Mouse (Mus musculus): Measurements from ENCODE around the gene Rbak. TPM values are rescaled to one million over a fixed set of nuclear protein-coding genes. Genes with fewer than 3 reads are reported as not detected.
"Not testable (repeated sequence)": the region's sequence is repeated elsewhere in the genome, so short reads cannot be mapped to it uniquely, and the experiment has no call there.

Rbak gene
- total RNA-seq, 4 experiments from 2014 or later, result 12.4 to 15.1 (median 13.8) TPM

DNA sequence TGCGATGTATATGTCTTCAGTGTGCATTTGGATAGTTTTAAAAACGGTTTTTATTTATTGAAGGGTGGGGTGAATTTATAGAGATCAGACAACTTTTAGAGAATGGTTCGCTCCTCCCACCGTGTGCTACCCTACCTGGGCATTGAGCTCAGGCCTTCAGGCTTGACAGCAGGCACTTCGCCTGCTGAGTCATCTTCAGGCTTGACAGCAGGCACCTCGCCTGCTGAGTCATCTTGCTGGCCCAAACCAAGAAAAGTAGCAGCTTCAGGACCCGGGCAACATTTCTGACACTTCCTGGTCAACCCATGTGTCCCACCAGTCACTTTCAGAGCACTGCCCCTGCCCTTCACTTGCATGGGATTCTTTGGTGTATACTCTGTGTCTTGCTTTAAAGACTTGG, 45.5 kb downstream of the Rbak start:
- DNase-seq (ENCODE audit: low spot score in 2 of 2), result no peak

DNA sequence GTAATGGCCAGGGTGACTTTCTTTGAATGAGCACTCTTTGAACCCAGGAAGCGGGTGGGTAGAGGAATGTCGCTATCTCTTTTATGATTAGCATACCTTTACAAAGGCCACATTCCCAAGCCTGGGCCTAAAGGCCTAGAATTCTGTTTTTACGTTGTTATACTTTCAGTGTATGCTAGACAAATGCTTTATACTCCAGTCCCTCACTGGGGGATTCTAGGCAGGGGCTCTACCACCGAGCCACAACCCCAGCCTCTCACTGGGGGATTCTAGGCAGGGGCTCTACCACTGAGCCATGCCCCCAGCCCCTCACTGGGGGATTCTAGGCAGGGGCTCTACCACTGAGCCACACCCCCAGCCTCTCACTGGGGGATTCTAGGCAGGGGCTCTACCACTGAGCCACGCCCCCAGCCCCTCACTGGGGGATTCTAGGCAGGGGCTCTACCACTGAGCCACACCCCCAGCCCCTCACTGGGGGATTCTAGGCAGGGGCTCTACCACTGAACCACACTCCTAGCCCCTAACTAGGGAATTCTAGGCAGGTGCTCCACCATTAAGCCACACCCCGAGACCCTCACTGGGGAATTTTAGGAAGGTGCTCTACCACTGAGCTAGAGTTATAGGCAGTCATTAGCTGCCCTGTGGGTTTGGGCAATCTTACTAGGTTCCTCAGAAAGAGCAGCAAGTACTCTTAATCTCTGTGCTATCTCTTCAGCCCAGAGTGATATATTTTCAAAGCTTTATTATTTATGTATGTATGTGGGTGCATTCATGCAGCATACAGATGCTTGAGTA, 46.2 kb downstream of the Rbak start:
- not testable (repeated sequence) for DNase-seq (ENCODE audit: low spot score in 2 of 2)

DNA sequence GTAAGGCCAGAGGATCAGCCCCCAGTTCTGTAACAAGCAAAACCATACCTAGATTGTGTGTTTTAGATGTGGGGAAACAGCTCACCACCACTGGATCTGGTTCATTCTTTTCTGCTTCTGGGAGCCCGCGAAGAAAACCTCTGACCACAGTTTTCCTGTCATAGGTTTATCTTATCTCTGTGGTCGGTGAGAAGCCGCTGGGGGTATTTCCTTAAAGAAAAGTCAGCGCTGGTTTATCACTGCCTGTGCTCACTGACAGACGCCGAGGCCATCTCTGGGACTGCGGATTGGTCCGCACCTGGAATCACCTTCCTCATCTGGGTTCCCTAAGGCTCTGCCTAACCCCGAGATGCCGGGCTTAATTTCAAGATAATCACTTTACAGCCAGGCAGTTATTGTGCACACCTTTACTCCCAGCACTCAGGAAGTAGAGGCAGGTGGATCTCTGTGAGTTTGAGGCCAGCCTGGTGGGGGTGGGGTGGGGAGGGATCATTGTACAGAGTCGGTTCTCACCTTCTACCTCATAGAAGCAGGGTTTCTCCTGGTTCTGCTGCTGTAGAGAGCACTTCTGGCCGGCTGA, 47.5 kb downstream of the Rbak start:
- DNase-seq (ENCODE audit: low spot score in 2 of 2), result no peak

DNA sequence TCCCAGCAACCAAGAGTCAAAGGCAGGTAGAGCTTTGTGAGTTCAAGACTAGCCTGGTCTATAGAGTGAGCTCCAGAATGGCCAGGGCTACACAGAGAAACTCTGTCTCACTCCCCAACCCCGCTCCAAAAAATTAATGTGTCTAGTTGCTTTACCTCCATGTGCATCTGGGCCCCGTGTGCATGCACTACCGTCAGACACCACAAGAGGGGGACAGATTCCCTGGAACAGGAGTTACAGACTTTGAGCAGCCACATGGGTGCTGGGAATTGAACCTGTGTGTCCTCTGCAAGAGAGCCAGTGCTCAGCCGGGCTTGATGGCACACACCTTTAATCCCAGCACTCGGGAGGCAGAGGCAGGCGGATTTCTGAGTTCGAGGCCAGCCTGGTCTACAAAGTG, 50.2 kb downstream of the Rbak start:
- no peak for DNase-seq (ENCODE audit: low spot score in 2 of 2)

DNA sequence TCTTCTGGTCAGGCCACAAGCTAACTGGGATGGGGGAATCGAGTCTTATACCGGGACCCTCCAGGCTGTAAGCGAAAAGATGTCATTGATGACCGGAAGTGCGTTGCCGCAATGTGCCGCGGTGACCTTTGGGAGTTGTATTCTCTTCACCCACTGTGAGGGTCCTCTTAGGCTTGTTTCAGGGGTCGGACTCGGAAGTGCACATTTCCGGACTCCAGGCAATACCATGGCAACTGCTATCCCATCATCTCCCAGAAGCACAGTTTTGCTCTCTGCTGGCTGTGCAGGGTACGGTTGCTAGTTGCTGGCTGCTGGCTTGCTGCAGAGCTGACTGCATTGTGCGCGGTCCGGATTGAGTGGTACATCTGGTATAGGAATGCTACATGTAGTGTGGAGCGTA, 51.5 kb downstream of the Rbak start:
- DNase-seq (ENCODE audit: low spot score in 2 of 2), result no peak

DNA sequence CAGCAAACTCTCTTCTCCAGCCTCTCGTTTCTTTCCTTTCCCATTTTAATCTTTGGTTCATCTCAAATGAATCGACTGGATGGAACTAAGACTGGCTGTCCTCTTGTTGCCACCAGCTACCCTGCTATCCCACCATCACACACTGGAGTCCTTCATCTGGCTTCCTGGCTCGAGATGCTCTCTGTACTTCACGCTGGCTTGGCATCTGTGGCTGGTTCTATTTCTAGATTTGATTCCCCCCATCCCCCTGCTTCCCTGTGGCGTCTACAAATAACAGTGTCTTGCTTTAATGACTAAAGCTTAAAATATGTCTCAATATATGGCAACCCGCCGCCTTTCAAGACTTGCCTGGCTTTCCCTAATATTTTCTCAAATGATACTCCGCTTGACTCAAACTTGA, 52.7 kb downstream of the Rbak start:
- DNase-seq (ENCODE audit: low spot score in 2 of 2), result peak in 1 of 2 experiments; percentile 28

DNA sequence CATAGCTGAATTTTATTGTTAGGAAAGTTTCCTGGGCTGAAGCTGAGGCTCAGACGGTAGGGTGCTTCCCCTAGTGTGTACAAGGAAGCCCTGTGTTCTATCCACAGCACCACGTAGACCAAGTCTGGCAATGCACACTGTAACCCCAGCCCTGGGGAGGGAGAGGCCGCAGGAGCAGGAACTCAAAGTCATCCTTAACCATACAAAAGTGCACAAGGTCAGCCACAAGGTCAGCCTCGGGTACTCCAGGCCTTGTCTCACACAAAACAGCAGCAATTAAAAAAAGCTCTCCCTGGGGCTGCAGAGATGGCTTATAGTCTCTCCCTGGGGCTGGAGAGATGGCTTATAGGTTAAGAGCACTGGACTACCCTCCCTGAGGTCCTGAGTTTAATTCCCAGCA, 53.7 kb downstream of the Rbak start:
- DNase-seq (ENCODE audit: low spot score in 2 of 2), result no peak

DNA sequence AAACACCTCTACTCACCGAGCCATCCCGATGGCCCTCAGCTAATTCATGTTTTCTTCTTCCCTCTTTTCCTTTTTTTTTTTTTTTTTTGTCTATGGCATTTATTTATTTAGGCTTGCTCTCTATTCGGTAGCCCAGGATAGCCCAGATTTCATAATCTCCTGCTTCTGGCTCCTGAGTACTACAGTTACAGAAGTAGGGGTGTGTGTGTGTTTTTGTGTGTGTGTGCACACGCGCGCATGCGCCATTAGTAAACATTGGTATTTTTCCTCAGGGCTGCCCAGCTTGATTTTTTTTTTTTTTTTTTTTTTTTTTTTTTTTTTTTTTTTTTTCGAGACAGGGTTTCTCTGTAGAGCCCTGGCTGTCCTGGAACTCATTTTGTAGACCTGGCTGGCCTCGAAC, 54.5 kb downstream of the Rbak start:
- DNase-seq (ENCODE audit: low spot score in 2 of 2), result no peak

DNA sequence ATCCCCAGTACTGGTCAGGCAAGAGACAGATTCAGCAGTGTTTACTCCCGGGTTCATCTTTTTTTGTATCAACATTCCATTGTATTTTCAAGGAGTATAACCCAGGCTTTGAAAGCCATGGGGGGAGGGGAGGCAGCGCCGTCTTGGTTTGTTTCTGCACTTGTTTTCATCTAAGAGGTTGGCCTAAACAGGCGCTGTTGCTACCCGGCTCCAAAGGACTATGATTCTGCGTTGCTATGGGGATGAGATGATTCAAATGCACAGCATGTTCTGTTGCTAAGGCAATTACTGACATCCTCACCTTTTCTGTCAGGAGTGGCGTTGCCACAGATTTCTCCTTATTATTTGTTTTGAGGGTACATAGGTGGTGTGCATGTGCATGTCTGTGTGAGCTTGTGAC, 55.0 kb downstream of the Rbak start:
- peak; percentile 37 to 61 for DNase-seq (ENCODE audit: low spot score in 2 of 2)

DNA sequence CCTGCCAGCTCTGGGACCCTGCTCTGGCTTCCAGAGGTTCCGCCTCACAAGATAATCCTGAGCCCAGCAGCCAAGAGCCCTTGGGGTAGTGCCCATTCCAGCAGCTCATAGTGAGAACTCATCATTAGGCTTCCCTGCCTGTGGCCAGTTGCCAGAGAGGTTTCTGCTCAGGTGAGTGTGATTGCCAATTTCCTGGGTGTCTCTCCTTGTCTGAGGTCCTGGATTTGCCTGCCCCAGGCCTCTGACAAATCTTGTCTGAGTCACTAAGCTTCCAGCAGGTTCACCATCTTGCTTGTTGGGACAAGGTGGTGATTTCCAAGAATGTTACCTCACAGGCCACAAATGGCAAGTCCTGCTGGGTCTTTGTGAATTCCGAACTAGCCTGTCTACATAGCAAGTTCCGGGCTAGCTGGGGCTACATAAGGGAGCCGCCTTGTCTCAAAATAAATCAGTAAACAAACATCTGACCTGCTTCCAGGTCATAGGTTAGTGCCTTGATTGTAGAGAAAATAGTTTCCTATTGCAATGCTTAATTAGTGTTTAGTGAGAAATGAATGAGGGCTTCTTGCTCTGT, 55.7 kb downstream of the Rbak start:
- no peak for DNase-seq (ENCODE audit: low spot score in 2 of 2)

DNA sequence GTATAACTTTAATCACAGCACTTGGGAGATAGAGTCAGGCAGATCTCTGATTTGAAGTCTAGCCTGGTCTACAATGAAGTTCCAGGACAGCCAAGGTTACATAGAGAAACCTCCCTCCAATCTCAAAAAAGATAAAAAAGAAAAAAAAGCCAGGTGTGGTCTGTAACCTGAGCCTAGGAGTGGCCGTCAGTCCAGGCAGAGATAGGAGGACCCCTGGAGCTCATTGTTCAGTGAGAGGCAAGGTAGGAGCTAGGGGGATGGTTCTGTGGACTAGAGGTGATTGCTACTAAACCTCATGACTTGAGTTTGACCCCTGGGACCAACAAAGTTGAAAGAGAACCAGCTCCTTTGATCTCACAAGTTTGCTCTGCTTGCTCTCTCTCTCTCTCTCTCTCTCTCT, 57.9 kb downstream of the Rbak start:
- no peak for DNase-seq (ENCODE audit: low spot score in 2 of 2)

Small RNA genes within 50 kb of the gene (microRNA-seq; reads per million reads assigned to microRNA genes)
- 0 reads per million in 2 experiments for gene Gm44405

Other genes starting within 250 kb of the Rbak start
- 100 to 1,000 TPM; 150 to 174 (median 163) TPM for gene Fscn1, start 220.4 kb downstream of the Rbak start, total RNA-seq (2022)
- gene Rnf216, start 67.8 kb downstream of the Rbak start, total RNA-seq (2022), result 10 to 100 TPM; 44.7 to 51.3 (median 47.7) TPM
- gene Olfr718-ps1, start 33.2 kb downstream of the Rbak start, total RNA-seq (2022), result under 1 TPM; 0.09 to 0.29 (median 0.16) TPM
- gene Spdye4b, start 242 bp upstream of the Rbak start, total RNA-seq (2022), result not detected
- gene Spdye4a, start 46.1 kb upstream of the Rbak start, total RNA-seq (2022), result not detected
- 10 to 100 TPM; 27.6 to 38.7 (median 35.6) TPM for gene Zfp12, start 54.4 kb upstream of the Rbak start, total RNA-seq (2022)
- 10 to 100 TPM; 20.6 to 24.1 (median 23.1) TPM for gene Zfp316, start 89.2 kb upstream of the Rbak start, total RNA-seq (2022)
- gene Zfp853, start 112.8 kb upstream of the Rbak start, total RNA-seq (2022), result 1 to 10 TPM; 4.1 to 5.5 (median 4.4) TPM
- gene E130309D02Rik, start 134.6 kb upstream of the Rbak start, total RNA-seq (2022), result 10 to 100 TPM; 22.7 to 25.8 (median 24.1) TPM
- 10 to 100 TPM; 50.4 to 57.0 (median 54.1) TPM for gene Zdhhc4, start 148.5 kb upstream of the Rbak start, total RNA-seq (2022)
- gene Grid2ip, start 176.6 kb upstream of the Rbak start, total RNA-seq (2022), result 1 to 10 TPM in 3 of 4 experiments, under 1 TPM in 1; 0.99 to 1.7 (median 1.5) TPM
- gene Kdelr2, start 223.1 kb upstream of the Rbak start, total RNA-seq (2022), result 10 to 100 TPM; 33.8 to 39.8 (median 37.0) TPM

Data from layer of hippocampus, adult 8-10 months (tissue).